Mouse (Mus musculus) olfactory bulb, adult 2 months (tissue): ENCODE data around the gene Rpusd3.

Source experiments
- CTCF ChIP-seq: fragments of 200-500 bp; IDR thresholded peaks from 2 replicates; pipeline ENCODE4 v1.5.1; 2012; ENCODE audit warnings: low read depth, mild to moderate bottlenecking, low read length, moderate library complexity; ENCODE audit not compliant: insufficient read depth
- POLR2A ChIP-seq: fragments of 200-500 bp; IDR thresholded peaks from 2 replicates; pipeline ENCODE4 v1.6.1; 2012; ENCODE audit warnings: mild to moderate bottlenecking, low read depth, low read length, moderate library complexity; ENCODE audit not compliant: insufficient read depth

DNA sequence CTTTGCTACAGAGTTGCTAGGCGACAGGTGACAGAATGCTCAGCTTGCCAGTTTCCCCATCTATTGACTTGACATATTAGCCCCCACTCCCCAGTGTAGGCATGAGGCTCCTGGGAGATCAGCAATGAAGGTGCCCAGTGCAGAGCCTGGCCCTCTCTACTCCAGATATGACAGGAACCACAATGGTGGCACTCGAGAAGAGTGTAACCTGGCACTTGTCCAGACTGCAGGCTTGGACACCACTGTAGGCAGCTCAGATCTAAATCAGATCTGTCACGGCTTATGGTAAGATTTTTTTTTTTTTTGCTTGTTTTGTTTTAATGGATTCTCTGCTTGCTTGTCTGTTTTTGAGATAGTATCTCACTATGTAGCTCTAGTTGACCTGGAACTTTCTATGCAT lies 14.5 kb upstream of the Rpusd3 start:
- no peak for TF ChIP-seq POLR2A
- no peak for TF ChIP-seq CTCF
